Mouse (Mus musculus): ENCODE results near the gene Serp2.

- TF ChIP-seq CTCF (IDR thresholded peaks at IDR 0.05; ENCODE audit: low read depth) (no peak), EP300 (IDR thresholded peaks at IDR 0.05; ENCODE audit: low read depth) (no peak)
Measured at GRCm38 (mm10) chr14:76600391-76600790, 43.7 kb upstream of the Serp2 start.
